Mouse (Mus musculus) cerebellum, adult 8-10 months (tissue): Measurements from ENCODE around the gene Rcc2.

Source experiments
- DNase-seq: peaks from one replicate; pipeline ENCODE4 v3.0.0; 2022

The Rcc2 gene

GRCm38 (mm10) chr4:140688044-140688825 lies 12.1 kb upstream of the Rcc2 start:
- DNase-seq: no peak

GRCm38 (mm10) chr4:140688826-140689425 lies 11.4 kb upstream of the Rcc2 start:
- DNase-seq: no peak

- no peak for DNase-seq
Observed at GRCm38 (mm10) chr4:140689873-140690655, 10.3 kb upstream of the Rcc2 start.

GRCm38 (mm10) chr4:140691481-140691880 lies 8.9 kb upstream of the Rcc2 start:
- DNase-seq: no peak

GRCm38 (mm10) chr4:140693513-140693912 lies 6.8 kb upstream of the Rcc2 start:
- DNase-seq: no peak

GRCm38 (mm10) chr4:140694551-140695060 lies 5.7 kb upstream of the Rcc2 start:
- DNase-seq: no peak

- DNase-seq: no peak
Observed at GRCm38 (mm10) chr4:140695146-140695545, 5.2 kb upstream of the Rcc2 start.

GRCm38 (mm10) chr4:140695675-140696585 lies 4.4 kb upstream of the Rcc2 start:
- DNase-seq: no peak

- DNase-seq: peak; percentile 68
Observed at GRCm38 (mm10) chr4:140699441-140700127, 757 bp upstream of the Rcc2 start.

GRCm38 (mm10) chr4:140701049-140701715 lies 841 bp downstream of the Rcc2 start:
- peak; percentile 80 for DNase-seq

- no peak for DNase-seq
Observed at GRCm38 (mm10) chr4:140701716-140702561, 1.6 kb downstream of the Rcc2 start.

- DNase-seq: peak; percentile 80
Observed at GRCm38 (mm10) chr4:140702611-140703327, 2.4 kb downstream of the Rcc2 start.

- DNase-seq: no peak
Observed at GRCm38 (mm10) chr4:140703636-140704035, 3.3 kb downstream of the Rcc2 start.

- DNase-seq: no peak
Observed at GRCm38 (mm10) chr4:140704166-140704565, 3.8 kb downstream of the Rcc2 start.

GRCm38 (mm10) chr4:140707615-140708014 lies 7.3 kb downstream of the Rcc2 start:
- no peak for DNase-seq

GRCm38 (mm10) chr4:140708297-140708927 lies 8.1 kb downstream of the Rcc2 start:
- no peak for DNase-seq

- DNase-seq: no peak
Observed at GRCm38 (mm10) chr4:140709111-140709510, 8.8 kb downstream of the Rcc2 start.

- no peak for DNase-seq
Observed at GRCm38 (mm10) chr4:140709617-140710016, 9.3 kb downstream of the Rcc2 start.

- DNase-seq: no peak
Observed at GRCm38 (mm10) chr4:140710781-140711180, 10.4 kb downstream of the Rcc2 start.
